Mouse (Mus musculus) spleen, adult 2 months (tissue): ENCODE data around the gene Zbtb48. TPM values are rescaled to one million over a fixed set of nuclear protein-coding genes. Genes with fewer than 3 reads are reported as not detected.

Source experiments
- DNase-seq, 2 experiments: peaks; one replicate each; pipeline versions ENCODE4 v3.0.0 to v3.0.0-alpha.2; 2012 to 2021; ENCODE audit warnings: low spot score in 2 of 2, low read depth in 1 of 2
- H3K27ac ChIP-seq: fragments of 200-500 bp; 2 replicates; pipeline ENCODE4 v1.5.1; 2012; ENCODE audit warnings: low read length, inconsistent platforms; ENCODE audit not compliant: insufficient read depth
- H3K27me3 ChIP-seq: fragments of 200-500 bp; 2 replicates; pipeline ENCODE4 v1.6.1; 2012; ENCODE audit warnings: mild to moderate bottlenecking, moderate library complexity, low read length, inconsistent platforms; ENCODE audit not compliant: control insufficient read depth, insufficient read depth
- H3K36me3 ChIP-seq: fragments of 200-500 bp; 2 replicates; pipeline ENCODE4 v1.6.1; 2012; ENCODE audit warnings: mild to moderate bottlenecking, low read length, inconsistent platforms; ENCODE audit not compliant: control insufficient read depth, insufficient read depth
- H3K4me1 ChIP-seq: fragments of 200-500 bp; 2 replicates; pipeline ENCODE4 v1.6.1; 2011; ENCODE audit warnings: inconsistent platforms; ENCODE audit not compliant: control insufficient read depth, insufficient read depth, insufficient read length
- H3K4me3 ChIP-seq: fragments of 200-500 bp; 2 replicates; pipeline ENCODE4 v1.5.1; 2011; ENCODE audit warnings: mild to moderate bottlenecking, inconsistent platforms; ENCODE audit not compliant: insufficient read depth, insufficient read length; ENCODE audit errors: extremely low read depth
- CTCF ChIP-seq: fragments of 200-500 bp; IDR thresholded peaks from 2 replicates; pipeline ENCODE4 v1.5.1; 2011; ENCODE audit warnings: mild to moderate bottlenecking, inconsistent platforms; ENCODE audit not compliant: insufficient read depth, insufficient read length, insufficient replicate concordance; ENCODE audit errors: extremely low read depth
- POLR2A ChIP-seq: fragments of 200-500 bp; IDR thresholded peaks from 2 replicates; pipeline ENCODE4 v1.6.1; 2011; ENCODE audit warnings: low read depth, low read length, inconsistent platforms
- WGBS: fragments of 180-500 bp; shearing (Covaris S2); methylation state at CpG from one replicate; pipeline ENCODE4 v1.1.7; 2018; 5-methylcytosine and 5-hydroxymethylcytosine counted together
- polyA plus RNA-seq: library from polyadenylated mRNA; depleted of rRNA; stranded (reverse); fragments of >200 nt; gene quantifications from 2 replicates; pipeline ENCODE4 v1.2.3, GENCODE M21; 2012; rRNA removed

Gene Zbtb48
- polyA plus RNA-seq, 1 experiment, result 21.3 TPM

DNA sequence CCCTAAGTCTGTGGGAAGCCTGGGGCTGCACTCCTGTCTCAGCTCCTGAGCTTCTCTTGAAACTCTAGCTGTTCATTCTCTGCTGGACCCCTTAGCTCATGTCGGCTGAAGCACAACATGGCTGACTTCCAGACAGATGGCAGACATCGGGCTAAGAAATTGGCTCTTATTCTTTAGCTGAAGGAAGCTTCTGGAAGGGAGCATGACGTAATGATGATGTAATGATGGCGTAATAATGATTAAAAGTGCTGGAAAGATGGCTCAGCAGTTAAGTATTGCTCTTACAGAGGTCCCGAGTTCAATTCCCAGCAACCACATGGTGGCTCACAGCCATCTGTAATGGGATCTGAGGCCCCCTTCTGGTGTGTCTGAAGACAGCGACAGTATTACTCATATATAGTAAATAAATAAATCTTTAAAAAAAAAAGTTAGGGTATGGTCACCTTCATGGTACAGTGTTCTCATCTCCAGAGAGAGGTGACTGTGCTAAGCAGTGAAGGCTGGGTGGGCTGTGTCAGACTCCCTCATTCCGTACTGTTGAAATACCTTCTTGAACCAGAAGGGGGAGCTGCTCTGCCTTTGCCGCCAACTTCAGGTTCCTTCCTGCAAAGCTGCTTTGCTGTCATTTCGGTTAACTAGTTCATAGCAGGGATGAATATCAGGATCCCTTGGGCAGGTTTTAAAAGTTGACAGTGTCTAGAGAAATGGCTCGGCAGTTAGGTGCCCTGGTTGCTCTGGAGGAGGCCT, 55.1 kb downstream of the Zbtb48 start:
- H3K27me3 ChIP-seq, result no peaks in the 10 kb centered on the region
- no peak for DNase-seq
- WGBS, result 85% methylated on average over 10 of the region's 10 CpGs
- TF ChIP-seq POLR2A (no peak), CTCF (peak; percentile 46; the same call in 1 of the 2 replicates)
- H3K36me3 ChIP-seq, result peaks cover 6% of the 10 kb centered on the region
- no peak overlapping the region for H3K4me3 ChIP-seq
- H3K27ac ChIP-seq, result no peak overlapping the region
- no peaks in the 10 kb centered on the region for H3K4me1 ChIP-seq

Other genes starting within 250 kb of the Zbtb48 start
- 6.3 and 7.7 TPM in 2 replicates for gene Camta1, start 165.8 kb downstream of the Zbtb48 start, polyA plus RNA-seq
- 31.6 and 40.9 TPM in 2 replicates for gene Dnajc11, start 94.0 kb downstream of the Zbtb48 start, polyA plus RNA-seq
- 46.2 and 53.0 TPM in 2 replicates for gene Thap3, start 38.7 kb downstream of the Zbtb48 start, polyA plus RNA-seq
- gene Phf13, start 31.4 kb downstream of the Zbtb48 start, polyA plus RNA-seq, result 3.8 and 4.2 TPM in 2 replicates
- gene Klhl21, start 18.9 kb downstream of the Zbtb48 start, polyA plus RNA-seq, result 20.1 and 28.4 TPM in 2 replicates
- 0.14 and 0.15 TPM in 2 replicates for gene Tas1r1, start 10.9 kb upstream of the Zbtb48 start, polyA plus RNA-seq
- gene Nol9, start 11.7 kb upstream of the Zbtb48 start, polyA plus RNA-seq, result 22.8 and 28.1 TPM in 2 replicates
- gene Plekhg5, start 44.8 kb upstream of the Zbtb48 start, polyA plus RNA-seq, result 9.5 and 13.1 TPM in 2 replicates
- 17.0 and 27.0 TPM in 2 replicates for gene Tnfrsf25, start 88.3 kb upstream of the Zbtb48 start, polyA plus RNA-seq
- 2.1 and 2.7 TPM in 2 replicates for gene Espn, start 124.7 kb upstream of the Zbtb48 start, polyA plus RNA-seq
- not detected in 2 replicates for gene Hes2, start 131.2 kb upstream of the Zbtb48 start, polyA plus RNA-seq
- 15.4 and 17.9 TPM in 2 replicates for gene Acot7, start 150.5 kb upstream of the Zbtb48 start, polyA plus RNA-seq
- gene Gpr153, start 246.6 kb upstream of the Zbtb48 start, polyA plus RNA-seq, result 10.5 and 15.7 TPM in 2 replicates